Comparison of ENCODE assay signal across 15 mouse cellular contexts in genomic region chr3:107128421-107128820, GRCm38 (mm10). TPM values are rescaled to one million over a fixed set of nuclear protein-coding genes. Genes with fewer than 3 reads are reported as not detected.
A peak's percentile ranks its signal among the peaks of the same experiment; 100 is the strongest.
DNase-seq lines count a peak whose midpoint lies in the region; ATAC-seq and TF ChIP-seq lines count a peak whose summit lies in the region.
"Had no signal": no experiment of that assay in that cellular context is flagged by ENCODE, and none has a peak within 500 bp of the region (broad histone marks: within the 10 kb centered on the region; RNA-seq: fewer than 3 reads in every experiment).

No protein-coding gene starts in this region.

- H3K4me3 ChIP-seq in gastrocnemius, adult 2 months = no peak overlapping the region
- no peak overlapping the region for H3K4me3 ChIP-seq in forebrain, postnatal 0 days (ENCODE audit: low read depth, low read length)
- H3K4me3 ChIP-seq: midbrain, embryonic 13.5 days; neural tube, embryonic 12.5 days had no signal

- TF ChIP-seq CTCF in gastrocnemius, adult 2 months (IDR thresholded peaks at IDR 0.05) = no peak
- no peak for TF ChIP-seq CTCF in forebrain, postnatal 0 days (IDR thresholded peaks at IDR 0.05; ENCODE audit: low read depth)

- no peak overlapping the region for H3K4me2 ChIP-seq in forebrain, postnatal 0 days (ENCODE audit: low read depth)
- H3K4me2 ChIP-seq: midbrain, embryonic 13.5 days; neural tube, embryonic 12.5 days had no signal

- WGBS in forebrain, postnatal 0 days = 28% methylated on average over 3 of the region's 3 CpGs

- peaks cover 10% of the 10 kb centered on the region for H3K4me1 ChIP-seq in forebrain, postnatal 0 days (ENCODE audit: insufficient read depth)
- H3K4me1 ChIP-seq: neural tube, embryonic 12.5 days had no signal

- intact Hi-C loops in gastrocnemius, adult 2 months (cut with DNase I) = no loop called here
- intact Hi-C loops in left cerebral cortex, postnatal 14 days (cut with DNase I) = no loop called here

- H3K27ac ChIP-seq in gastrocnemius, adult 2 months = peak overlapping the region; percentile 54; the same call in 1 of the 2 replicates
- peak overlapping the region; percentile 62 for H3K27ac ChIP-seq in forebrain, postnatal 0 days (ENCODE audit: low read depth, low read length)
- H3K27ac ChIP-seq: liver, embryonic 14.5 days; midbrain, embryonic 13.5 days; neural tube, embryonic 12.5 days had no signal

- H3K27me3 ChIP-seq in forebrain, postnatal 0 days (ENCODE audit: insufficient read depth, low read length) = no peaks in the 10 kb centered on the region
- H3K27me3 ChIP-seq: midbrain, embryonic 13.5 days; neural tube, embryonic 12.5 days had no signal

- peak; percentile 96 for ATAC-seq in forebrain, postnatal 0 days
- ATAC-seq: midbrain, embryonic 13.5 days had no signal

- no peaks in the 10 kb centered on the region for H3K9me3 ChIP-seq in forebrain, postnatal 0 days (ENCODE audit: low read length)
- H3K9me3 ChIP-seq: midbrain, embryonic 13.5 days; neural tube, embryonic 12.5 days had no signal

- peak; percentile 36 for DNase-seq in gastrocnemius, adult 2 months
- DNase-seq in gastrocnemius, adult 8-10 months (ENCODE audit: low spot score in 2 of 2) = no peak
- peak; percentile 79 for DNase-seq in forebrain, postnatal 0 days
- DNase-seq in left cerebral cortex, postnatal 14 days (ENCODE audit: low spot score in 2 of 2) = peak; percentile 70 to 86
- DNase-seq in right cerebral cortex, postnatal 10 days (ENCODE audit: low spot score in 2 of 2) = peak; percentile 76 to 85
- DNase-seq in natural killer cell, adult 2 months (ENCODE audit: low spot score in 2 of 2) = no peak
- no peak for DNase-seq in cerebellum, postnatal 36 days
- no peak for DNase-seq in cerebellum, adult 9-11 months

- no peaks in the 10 kb centered on the region for H3K36me3 ChIP-seq in forebrain, postnatal 0 days (ENCODE audit: insufficient read depth)
- H3K36me3 ChIP-seq: midbrain, embryonic 13.5 days; neural tube, embryonic 12.5 days had no signal

- no peak overlapping the region for H3K9ac ChIP-seq in forebrain, postnatal 0 days
- H3K9ac ChIP-seq: liver, embryonic 14.5 days; midbrain, embryonic 13.5 days; neural tube, embryonic 12.5 days had no signal

RNA-seq across cellular contexts. Expression of gene Kcna2, which starts 27.5 kb away (rescaled TPM):
- 1 to 10 TPM in 1 of 2 experiments, under 1 TPM in 1; 0.73 to 1.2 TPM for total RNA-seq in gastrocnemius, adult 2 months (2021)
- 1 to 10 TPM in 2 of 4 experiments, under 1 TPM in 2; 0.82 to 1.5 (median 1.1) TPM for total RNA-seq in gastrocnemius, adult 8-10 months (2022)
- total RNA-seq in forebrain, postnatal 0 days (2014; rRNA removed) = 9.6 and 11.3 TPM in 2 replicates
- polyA plus RNA-seq in forebrain, postnatal 0 days (2015; fragmentation: Nextera tagmentation; extraction: Ambion mirVana) = 0.42 and 1.0 TPM in 2 replicates
- total RNA-seq in left cerebral cortex, postnatal 14 days (2021) = 100 to 1,000 TPM in 1 of 2 experiments, 10 to 100 TPM in 1; 97.4 to 107 TPM
- polyA plus RNA-seq: C2C12 had no signal

RNA-seq across cellular contexts. Expression of gene Kcna10, which starts 54.4 kb away (rescaled TPM):
- under 1 TPM in 1 of 2 experiments, not detected in 1; 0.11 TPM for total RNA-seq in gastrocnemius, adult 2 months (2021)
- total RNA-seq in gastrocnemius, adult 8-10 months (2022) = not detected
- total RNA-seq in forebrain, postnatal 0 days (2014; rRNA removed) = not detected in 2 replicates
- not detected in 2 replicates for polyA plus RNA-seq in forebrain, postnatal 0 days (2015; fragmentation: Nextera tagmentation; extraction: Ambion mirVana)
- not detected for total RNA-seq in left cerebral cortex, postnatal 14 days (2021)
- total RNA-seq: adrenal gland, adult 18-20 months had no signal
- polyA plus RNA-seq: C2C12; heart, embryonic 14.5 days; large intestine, adult 2 months; liver, embryonic 14.5 days; midbrain, embryonic 13.5 days; neural tube, embryonic 12.5 days had no signal

Comparison
In these comparisons a context has a peak if more than half of its experiments do, and no peak if none do; other contexts are left out.
1. DNase-seq: peak in gastrocnemius, adult 2 months (single experiment), forebrain, postnatal 0 days (single experiment), left cerebral cortex, postnatal 14 days (2 of 2) and right cerebral cortex, postnatal 10 days (2 of 2); none in gastrocnemius, adult 8-10 months (0 of 2), natural killer cell, adult 2 months (0 of 2), cerebellum, postnatal 36 days (0 of 2) and cerebellum, adult 9-11 months (single experiment).